Mouse (Mus musculus) spleen, adult 2 months (tissue): Measurements from ENCODE around the gene Haspin.

Experiments used
- CTCF ChIP-seq: fragments of 200-500 bp; IDR thresholded peaks from 2 replicates; pipeline ENCODE4 v1.5.1; 2011; ENCODE audit warnings: mild to moderate bottlenecking, inconsistent platforms; ENCODE audit not compliant: insufficient read depth, insufficient read length, insufficient replicate concordance; ENCODE audit errors: extremely low read depth
- POLR2A ChIP-seq: fragments of 200-500 bp; IDR thresholded peaks from 2 replicates; pipeline ENCODE4 v1.6.1; 2011; ENCODE audit warnings: low read depth, low read length, inconsistent platforms

DNA sequence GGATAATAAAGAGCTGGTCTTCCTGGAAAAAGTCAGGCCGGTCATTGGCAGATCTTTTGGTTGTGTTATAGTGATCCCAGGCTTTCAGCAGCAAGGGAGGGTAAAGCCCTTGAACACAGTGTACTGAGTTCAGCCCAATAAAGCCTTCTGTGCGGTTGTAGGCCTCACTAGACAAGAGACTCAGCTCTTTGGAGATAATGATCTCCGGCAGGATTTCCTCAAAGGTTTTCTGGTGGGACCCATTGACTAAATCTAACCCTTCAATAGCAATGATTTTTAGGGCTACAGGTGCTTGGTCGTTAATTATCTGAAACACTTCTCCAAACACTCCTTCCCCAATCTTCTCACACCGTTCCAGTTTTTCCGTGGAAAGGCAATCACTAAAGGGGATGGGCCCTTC lies 1.5 kb downstream of the Haspin start:
- TF ChIP-seq CTCF (no peak), POLR2A (no peak)
